ENCODE assay signal across 10 mouse cellular contexts in genomic region chrX:155643975-155644374, GRCm38 (mm10). TPM values are rescaled to one million over a fixed set of nuclear protein-coding genes. Genes with fewer than 3 reads are reported as not detected.
DNase-seq lines count a peak whose midpoint lies in the region; ATAC-seq lines count a peak whose summit lies in the region.
"Had no signal": no experiment of that assay in that cellular context is flagged by ENCODE, and none has a peak within 500 bp of the region (broad histone marks: within the 10 kb centered on the region; RNA-seq: fewer than 3 reads in every experiment).

No protein-coding gene starts in this region.

- no peaks in the 10 kb centered on the region for H3K27me3 ChIP-seq in hindbrain, embryonic 10.5 days (ENCODE audit: insufficient read depth, poor library complexity, severe bottlenecking)
- H3K27me3 ChIP-seq in hindbrain, embryonic 13.5 days: no peaks in the 10 kb centered on the region
- no peaks in the 10 kb centered on the region for H3K27me3 ChIP-seq in midbrain, embryonic 11.5 days (ENCODE audit: control insufficient read depth, insufficient read depth, low read length)
- H3K27me3 ChIP-seq in midbrain, embryonic 15.5 days (replicated peaks): no peaks in the 10 kb centered on the region
- H3K27me3 ChIP-seq: forebrain, embryonic 12.5 days had no signal

- H3K4me1 ChIP-seq in hindbrain, embryonic 10.5 days (replicated peaks): no peaks in the 10 kb centered on the region
- no peaks in the 10 kb centered on the region for H3K4me1 ChIP-seq in hindbrain, embryonic 13.5 days (replicated peaks)
- H3K4me1 ChIP-seq in midbrain, embryonic 11.5 days (ENCODE audit: control insufficient read depth, insufficient read depth, low read length): no peaks in the 10 kb centered on the region
- no peaks in the 10 kb centered on the region for H3K4me1 ChIP-seq in midbrain, embryonic 15.5 days
- H3K4me1 ChIP-seq: forebrain, embryonic 12.5 days had no signal

- H3K4me2 ChIP-seq in hindbrain, embryonic 13.5 days: no peak overlapping the region
- no peak overlapping the region for H3K4me2 ChIP-seq in midbrain, embryonic 11.5 days
- H3K4me2 ChIP-seq in midbrain, embryonic 15.5 days: no peak overlapping the region
- H3K4me2 ChIP-seq: forebrain, embryonic 12.5 days had no signal

- H3K27ac ChIP-seq in hindbrain, embryonic 10.5 days: no peak overlapping the region
- no peak overlapping the region for H3K27ac ChIP-seq in hindbrain, embryonic 13.5 days
- no peak overlapping the region for H3K27ac ChIP-seq in midbrain, embryonic 11.5 days (ENCODE audit: low read depth, low read length)
- no peak overlapping the region for H3K27ac ChIP-seq in midbrain, embryonic 15.5 days
- H3K27ac ChIP-seq: forebrain, embryonic 12.5 days had no signal

- ATAC-seq in hindbrain, embryonic 13.5 days (ENCODE audit: low FRiP score): no peak
- no peak for ATAC-seq in midbrain, embryonic 11.5 days (ENCODE audit: low FRiP score)
- no peak for ATAC-seq in midbrain, embryonic 15.5 days (replicated peaks)

- H3K9ac ChIP-seq in hindbrain, embryonic 13.5 days: no peak overlapping the region
- H3K9ac ChIP-seq in midbrain, embryonic 11.5 days (ENCODE audit: low read length): no peak overlapping the region
- no peak overlapping the region for H3K9ac ChIP-seq in midbrain, embryonic 15.5 days
- H3K9ac ChIP-seq: forebrain, embryonic 12.5 days had no signal

- peak; percentile 3 for DNase-seq in hindbrain, embryonic 10.5 days (ENCODE audit: low spot score)
- DNase-seq in midbrain, embryonic 11.5 days (ENCODE audit: low spot score, missing footprints): peak; percentile 87
- DNase-seq in ZHBTc4 (ENCODE audit: low read depth, low spot score): peak; percentile 16
- peak; percentile 5 for DNase-seq in lung, postnatal 25 days (ENCODE audit: low spot score)
- DNase-seq in ovary, postnatal 10 days (ENCODE audit: low spot score): no peak
- DNase-seq in adrenal gland, adult 8-10 months: no peak

- H3K36me3 ChIP-seq in hindbrain, embryonic 10.5 days: no peaks in the 10 kb centered on the region
- no peaks in the 10 kb centered on the region for H3K36me3 ChIP-seq in hindbrain, embryonic 13.5 days
- no peaks in the 10 kb centered on the region for H3K36me3 ChIP-seq in midbrain, embryonic 11.5 days (ENCODE audit: control insufficient read depth, insufficient read depth, low read length)
- no peaks in the 10 kb centered on the region for H3K36me3 ChIP-seq in midbrain, embryonic 15.5 days (replicated peaks)
- H3K36me3 ChIP-seq: forebrain, embryonic 12.5 days had no signal

- H3K4me3 ChIP-seq in hindbrain, embryonic 10.5 days: no peak overlapping the region
- no peak overlapping the region for H3K4me3 ChIP-seq in hindbrain, embryonic 13.5 days
- no peak overlapping the region for H3K4me3 ChIP-seq in midbrain, embryonic 11.5 days (ENCODE audit: low read depth, low read length)
- H3K4me3 ChIP-seq in midbrain, embryonic 15.5 days: no peak overlapping the region
- H3K4me3 ChIP-seq: forebrain, embryonic 12.5 days had no signal

- H3K9me3 ChIP-seq in hindbrain, embryonic 10.5 days: no peaks in the 10 kb centered on the region
- H3K9me3 ChIP-seq in hindbrain, embryonic 13.5 days: no peaks in the 10 kb centered on the region
- H3K9me3 ChIP-seq in midbrain, embryonic 11.5 days (ENCODE audit: control insufficient read depth, low read length): no peaks in the 10 kb centered on the region
- H3K9me3 ChIP-seq in midbrain, embryonic 15.5 days: no peaks in the 10 kb centered on the region
- H3K9me3 ChIP-seq: forebrain, embryonic 12.5 days had no signal

- 11% methylated on average over 1 of the region's 1 CpGs for WGBS in hindbrain, embryonic 10.5 days
- 6% methylated on average over 1 of the region's 1 CpGs for WGBS in hindbrain, embryonic 13.5 days
- WGBS in midbrain, embryonic 11.5 days: 21% methylated on average over 1 of the region's 1 CpGs
- WGBS in midbrain, embryonic 15.5 days: 21% methylated on average over 1 of the region's 1 CpGs

RNA-seq across cellular contexts. Expression of gene Gm15155, which starts 19.4 kb away (rescaled TPM):
- polyA plus RNA-seq in hindbrain, embryonic 10.5 days (2016; fragmentation: Nextera tagmentation; extraction: Ambion mirVana): not detected in 2 replicates
- polyA plus RNA-seq in hindbrain, embryonic 13.5 days (2015; fragmentation: Nextera tagmentation; extraction: Ambion mirVana): 0.48 TPM in 1 of 2 replicates, not detected in the other
- polyA plus RNA-seq in midbrain, embryonic 11.5 days (2014; fragmentation: Nextera tagmentation; extraction: Ambion mirVana): not detected in 2 replicates
- polyA plus RNA-seq in midbrain, embryonic 15.5 days (2015; fragmentation: Nextera tagmentation; extraction: Ambion mirVana): 0.57 TPM in 1 of 2 replicates, not detected in the other
- not detected for total RNA-seq in adrenal gland, adult 8-10 months (2022)
- total RNA-seq: adrenal gland, adult 18-20 months had no signal
- polyA plus RNA-seq: forebrain, embryonic 12.5 days had no signal

RNA-seq across cellular contexts. Expression of gene Ptchd1, which starts 20.4 kb away (rescaled TPM):
- 0.22 and 0.59 TPM in 2 replicates for polyA plus RNA-seq in hindbrain, embryonic 10.5 days (2016; fragmentation: Nextera tagmentation; extraction: Ambion mirVana)
- polyA plus RNA-seq in hindbrain, embryonic 13.5 days (2015; fragmentation: Nextera tagmentation; extraction: Ambion mirVana): 9.9 and 13.0 TPM in 2 replicates
- polyA plus RNA-seq in midbrain, embryonic 11.5 days (2014; fragmentation: Nextera tagmentation; extraction: Ambion mirVana): 1.6 and 1.7 TPM in 2 replicates
- 12.0 and 13.2 TPM in 2 replicates for polyA plus RNA-seq in midbrain, embryonic 15.5 days (2015; fragmentation: Nextera tagmentation; extraction: Ambion mirVana)
- under 1 TPM in 3 of 4 experiments, not detected in 1; 0.38 to 0.70 (median 0.46) TPM for total RNA-seq in adrenal gland, adult 8-10 months (2022)

Comparison
In these comparisons a context has a peak if more than half of its experiments do, and no peak if none do; other contexts are left out.
1. DNase-seq: peak in hindbrain, embryonic 10.5 days (single experiment), midbrain, embryonic 11.5 days (single experiment), ZHBTc4 (single experiment) and lung, postnatal 25 days (single experiment); none in ovary, postnatal 10 days (single experiment) and adrenal gland, adult 8-10 months (single experiment).